Mouse (Mus musculus) retina, embryonic 14.5 days (tissue): ENCODE results near the gene Thnsl2.
A peak's percentile ranks its signal among the peaks of the same experiment; 100 is the strongest.

Source experiments
- DNase-seq: peaks from one replicate; pipeline ENCODE4 v3.0.0-alpha.2; 2015; ENCODE audit warnings: low spot score

The Thnsl2 gene

GRCm38 (mm10) chr6:71143894-71144455 is at the start of gene Thnsl2:
Gene Thnsl2, minus strand, starts transcription at chr6:71144439.
- DNase-seq: peak; percentile 72

- no peak for DNase-seq
Measured at GRCm38 (mm10) chr6:71193151-71193740, 49.0 kb upstream of the Thnsl2 start.

GRCm38 (mm10) chr6:71190501-71190900 is 46.3 kb upstream of the Thnsl2 start:
- no peak for DNase-seq

- no peak for DNase-seq
Measured at GRCm38 (mm10) chr6:71189578-71189977, 45.3 kb upstream of the Thnsl2 start.

GRCm38 (mm10) chr6:71184941-71185604 is 40.8 kb upstream of the Thnsl2 start:
- no peak for DNase-seq

- no peak for DNase-seq
Measured at GRCm38 (mm10) chr6:71180596-71180995, 36.4 kb upstream of the Thnsl2 start.

- DNase-seq: no peak
Measured at GRCm38 (mm10) chr6:71172812-71173580, 28.8 kb upstream of the Thnsl2 start.

- DNase-seq: peak; percentile 71
Measured at GRCm38 (mm10) chr6:71166551-71167169, 22.4 kb upstream of the Thnsl2 start.

GRCm38 (mm10) chr6:71164394-71164793 is 20.2 kb upstream of the Thnsl2 start:
- DNase-seq: no peak

GRCm38 (mm10) chr6:71162269-71162668 is 18.0 kb upstream of the Thnsl2 start:
- no peak for DNase-seq

GRCm38 (mm10) chr6:71161290-71161689 is 17.1 kb upstream of the Thnsl2 start:
- DNase-seq: no peak

- DNase-seq: peak; percentile 56
Measured at GRCm38 (mm10) chr6:71156674-71157326, 12.6 kb upstream of the Thnsl2 start.

- no peak for DNase-seq
Measured at GRCm38 (mm10) chr6:71154861-71155260, 10.6 kb upstream of the Thnsl2 start.

GRCm38 (mm10) chr6:71153486-71153885 is 9.2 kb upstream of the Thnsl2 start:
- no peak for DNase-seq

GRCm38 (mm10) chr6:71151098-71151497 is 6.9 kb upstream of the Thnsl2 start:
- DNase-seq: no peak

GRCm38 (mm10) chr6:71149534-71149933 is 5.3 kb upstream of the Thnsl2 start:
- DNase-seq: peak; percentile 77

GRCm38 (mm10) chr6:71148336-71148735 is 4.1 kb upstream of the Thnsl2 start:
- DNase-seq: no peak

- DNase-seq: no peak
Measured at GRCm38 (mm10) chr6:71145288-71145989, 1.2 kb upstream of the Thnsl2 start.

- DNase-seq: no peak
Measured at GRCm38 (mm10) chr6:71143154-71143893, 915 bp downstream of the Thnsl2 start.

GRCm38 (mm10) chr6:71135031-71135430 is 9.2 kb downstream of the Thnsl2 start:
- DNase-seq: no peak
